Mouse (Mus musculus): ENCODE data around the gene Rasa3.

Rasa3 gene

DNA sequence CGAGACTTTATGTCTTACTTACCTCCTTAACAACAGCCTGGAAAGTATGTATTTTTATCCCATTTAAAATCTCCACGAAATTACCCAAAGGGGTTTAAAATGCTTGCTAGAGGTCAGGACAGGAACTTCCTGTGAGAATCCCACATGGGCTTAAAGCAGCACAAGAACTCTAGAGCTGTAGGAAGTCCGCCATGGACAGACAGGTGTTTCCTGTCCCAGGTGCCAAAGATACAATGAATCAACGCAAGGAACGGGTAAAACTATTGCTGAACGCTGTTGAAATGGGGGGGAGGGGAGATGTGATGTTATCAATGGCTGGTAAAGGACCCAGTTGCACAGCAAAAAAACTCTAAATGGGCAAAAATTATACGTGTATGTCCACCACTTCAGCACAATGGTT, 6.7 kb upstream of the Rasa3 start:
- DNase-seq = no peak

GRCm38 (mm10) chr8:13678182-13678581, 779 bp upstream of the Rasa3 start:
- DNase-seq = no peak

- peak; percentile 57 to 59 for DNase-seq
Measured at GRCm38 (mm10) chr8:13676701-13677412, 546 bp downstream of the Rasa3 start.

DNA sequence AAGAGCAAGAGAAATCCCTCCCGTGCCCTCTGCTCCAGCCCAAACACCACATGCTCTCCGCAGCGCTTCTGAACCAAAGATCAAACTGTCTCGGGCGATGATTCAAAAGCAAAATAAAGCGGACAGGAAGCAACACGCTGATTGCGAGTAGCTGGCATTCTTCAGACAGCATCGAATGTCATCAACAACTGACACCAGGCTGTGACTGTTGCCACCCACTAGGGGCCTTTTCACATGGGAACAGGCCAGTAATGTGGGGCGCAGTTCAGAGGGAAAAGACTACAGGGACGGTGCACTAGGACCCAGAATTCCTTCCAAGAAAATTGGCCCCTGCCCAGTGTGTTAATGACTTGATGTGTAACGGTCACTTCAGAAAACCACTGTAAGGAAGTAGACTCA, 1.1 kb downstream of the Rasa3 start:
- peak; percentile 64 to 79 for DNase-seq

DNA sequence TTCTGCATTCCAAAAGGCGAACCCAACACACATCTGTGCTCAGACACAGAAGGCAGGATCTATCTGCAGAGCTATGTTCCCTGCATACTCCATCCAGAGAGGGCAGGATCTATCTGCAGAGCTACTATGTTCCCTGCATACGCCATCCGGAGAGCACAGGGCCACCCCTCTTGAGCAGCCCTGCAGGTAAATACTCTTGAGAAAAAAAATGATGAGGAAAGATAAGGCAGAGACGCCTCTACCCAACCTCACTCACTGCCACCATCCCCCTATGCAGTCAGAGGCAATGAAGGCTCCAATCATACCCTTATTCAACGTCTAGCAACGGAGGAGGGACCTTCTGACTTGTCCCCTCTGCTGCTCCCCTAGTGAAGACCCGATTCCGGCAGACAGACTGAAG, 1.9 kb downstream of the Rasa3 start:
- no peak for DNase-seq

DNA sequence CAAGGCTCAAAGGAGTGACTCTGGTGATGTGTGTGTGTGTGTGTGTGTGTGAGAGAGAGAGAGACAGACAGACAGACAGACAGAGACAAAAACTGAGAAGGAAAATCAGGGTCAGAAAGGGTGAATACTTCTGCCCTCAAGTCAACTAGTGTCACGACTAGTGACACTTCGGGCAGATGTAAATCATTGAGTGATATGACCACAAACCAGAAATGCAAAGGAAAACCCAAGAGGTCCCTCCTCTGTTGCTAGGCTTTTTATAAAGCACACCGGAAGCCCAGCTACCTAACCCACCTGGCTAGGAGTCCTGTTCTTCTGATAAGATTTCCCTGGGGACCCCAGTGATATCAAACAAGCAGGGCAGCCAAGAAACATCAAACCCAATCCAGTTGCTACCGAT, 2.3 kb downstream of the Rasa3 start:
- DNase-seq = no peak

DNA sequence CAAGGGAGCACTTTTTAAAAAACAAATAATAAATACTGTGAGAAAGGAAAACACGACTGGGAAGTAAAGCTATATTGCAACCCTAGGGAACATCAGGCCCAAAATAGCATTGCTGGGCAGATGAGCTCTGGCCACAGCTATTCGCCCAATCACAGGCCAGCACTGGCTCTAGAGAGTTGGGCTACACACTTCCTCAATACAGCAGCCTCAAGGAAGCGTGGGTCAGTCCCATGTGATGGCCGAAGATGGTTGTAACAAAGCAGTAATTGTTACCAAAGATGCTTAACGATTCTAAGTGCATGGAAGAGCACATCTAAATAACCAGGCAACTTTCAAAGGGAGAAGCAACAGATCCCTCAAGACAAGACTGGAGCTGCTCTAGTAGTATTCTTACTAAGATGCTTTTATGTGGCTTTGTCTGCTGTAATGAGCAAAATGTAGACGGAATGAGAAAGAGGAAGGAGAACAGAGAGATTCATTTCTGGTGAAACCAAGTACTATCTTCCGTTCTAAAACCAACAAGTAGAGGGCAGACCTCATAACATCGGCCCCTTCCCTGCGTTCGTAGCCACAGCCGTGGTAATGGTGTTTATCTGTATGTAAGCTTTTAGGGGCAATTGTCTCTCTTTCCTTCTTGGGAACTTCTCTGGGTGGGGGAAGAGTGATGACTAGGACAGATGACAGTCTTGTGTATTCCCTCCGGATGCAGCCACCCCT, 3.0 kb downstream of the Rasa3 start:
- peak in 1 of 2 experiments; percentile 43 for DNase-seq

GRCm38 (mm10) chr8:13673215-13673614, 4.2 kb downstream of the Rasa3 start:
- no peak for DNase-seq

DNA sequence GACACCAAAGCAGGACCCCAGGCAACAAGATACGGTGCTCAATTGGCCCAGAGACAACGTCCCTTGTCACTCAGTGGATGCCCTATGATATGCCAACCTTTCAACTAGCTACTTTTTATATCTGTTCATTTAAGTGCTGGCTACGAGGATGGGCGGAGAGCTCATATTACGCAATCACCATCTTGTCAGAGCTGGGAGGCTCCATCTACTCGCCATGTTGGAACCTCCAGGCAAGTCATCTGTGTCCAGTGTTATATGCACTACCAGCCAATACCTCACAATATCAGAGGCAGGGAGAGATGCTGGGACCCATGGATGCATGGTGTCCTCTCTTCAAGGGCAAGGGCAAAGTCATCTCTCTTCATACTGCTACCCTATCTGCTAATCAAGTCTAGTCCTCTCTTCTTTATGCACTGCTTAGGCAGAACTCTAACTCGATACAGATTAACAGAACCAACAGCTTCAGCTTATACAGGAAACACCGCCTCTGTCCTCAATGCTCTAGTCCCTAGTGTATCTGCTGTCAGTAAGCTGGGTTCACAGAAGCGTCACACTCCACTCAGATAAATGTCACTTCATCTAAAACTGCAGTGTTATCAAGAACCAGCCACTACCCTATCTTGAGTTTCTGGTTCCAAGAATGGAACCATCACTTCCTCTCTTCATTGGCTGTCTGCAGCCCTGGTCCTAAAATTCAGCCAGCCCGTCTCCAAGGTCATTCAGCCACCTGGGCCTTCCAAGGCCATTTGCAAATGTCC, 6.0 kb downstream of the Rasa3 start:
- no peak for DNase-seq

- DNase-seq = no peak
Measured at GRCm38 (mm10) chr8:13670011-13670471, 7.4 kb downstream of the Rasa3 start.

DNA sequence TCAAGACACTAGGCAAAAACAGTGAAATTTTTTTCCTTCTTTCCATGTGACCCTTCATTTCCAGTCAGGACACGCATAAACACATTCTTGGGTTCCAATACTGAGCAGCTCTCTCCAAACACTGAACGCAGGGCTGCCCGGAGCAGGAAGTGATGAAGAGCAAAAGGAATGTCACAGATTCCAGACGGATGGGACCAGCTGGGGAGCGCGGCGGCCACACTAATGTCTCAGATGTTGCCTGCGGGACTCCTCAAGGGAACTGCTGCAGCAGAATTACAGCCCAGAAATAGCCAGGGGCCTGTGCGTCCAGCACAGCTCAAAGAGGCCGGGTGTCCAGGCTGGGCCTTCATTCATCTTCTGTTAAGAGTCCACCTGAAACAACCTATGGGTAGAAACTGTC, 9.0 kb downstream of the Rasa3 start:
- DNase-seq = peak; percentile 63 to 66

DNA sequence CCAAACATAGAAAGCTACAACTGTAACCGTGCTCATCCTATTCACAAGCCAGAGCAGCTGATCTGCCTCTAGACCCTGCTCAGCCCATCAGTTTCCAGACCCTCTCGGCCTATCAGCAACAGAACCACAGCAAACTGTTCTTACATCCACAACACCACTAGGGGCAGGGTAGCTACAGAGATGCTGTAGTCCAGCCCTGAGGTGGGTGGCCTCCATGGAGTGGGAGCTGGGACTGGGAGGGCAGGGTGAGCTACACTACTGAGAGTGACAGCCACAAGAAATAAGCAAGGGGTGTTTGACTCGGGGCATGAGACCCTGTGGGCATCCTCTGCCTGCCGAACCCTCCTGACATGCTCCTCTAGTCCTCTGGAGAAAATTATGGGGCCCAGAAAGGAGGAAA, 9.5 kb downstream of the Rasa3 start:
- DNase-seq = no peak

DNA sequence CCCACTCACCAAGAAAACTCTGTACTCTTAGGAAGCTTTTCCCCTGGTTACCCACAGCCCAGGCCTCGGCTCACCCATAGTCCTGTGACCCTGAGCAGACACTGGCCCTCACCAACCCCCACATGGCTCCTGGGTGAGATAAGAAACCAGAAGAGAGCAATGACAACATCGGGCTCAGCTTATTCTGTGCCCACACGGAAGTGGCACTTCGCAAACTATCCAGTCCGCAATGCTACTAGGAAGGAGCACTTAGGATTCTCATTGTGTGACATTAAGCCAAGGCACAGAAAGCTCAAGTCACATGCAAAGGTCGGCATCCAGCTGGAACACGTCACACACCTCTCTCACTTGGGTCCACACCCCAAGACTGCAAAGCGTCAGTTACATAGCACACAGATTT, 11.5 kb downstream of the Rasa3 start:
- peak in 1 of 2 experiments; percentile 32 for DNase-seq

DNA sequence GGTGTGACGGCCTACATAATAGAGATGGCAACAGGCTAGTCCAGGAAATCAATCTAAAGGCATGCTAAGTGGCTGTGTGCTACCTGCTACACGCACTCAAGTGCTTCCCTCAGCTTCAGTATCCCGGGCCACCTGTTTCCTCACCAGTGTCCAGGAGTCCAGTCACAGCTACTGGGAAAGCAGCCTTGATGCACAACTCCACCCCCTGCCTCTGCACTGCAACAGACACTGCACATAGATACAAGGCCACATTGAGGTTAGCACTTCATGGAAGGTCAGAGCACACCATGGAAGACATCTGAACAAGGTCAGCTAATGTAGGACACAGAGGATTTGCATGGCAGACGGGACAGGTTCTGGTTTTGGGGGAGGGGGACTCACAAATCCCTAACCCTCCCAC, 11.9 kb downstream of the Rasa3 start:
- DNase-seq = no peak

DNA sequence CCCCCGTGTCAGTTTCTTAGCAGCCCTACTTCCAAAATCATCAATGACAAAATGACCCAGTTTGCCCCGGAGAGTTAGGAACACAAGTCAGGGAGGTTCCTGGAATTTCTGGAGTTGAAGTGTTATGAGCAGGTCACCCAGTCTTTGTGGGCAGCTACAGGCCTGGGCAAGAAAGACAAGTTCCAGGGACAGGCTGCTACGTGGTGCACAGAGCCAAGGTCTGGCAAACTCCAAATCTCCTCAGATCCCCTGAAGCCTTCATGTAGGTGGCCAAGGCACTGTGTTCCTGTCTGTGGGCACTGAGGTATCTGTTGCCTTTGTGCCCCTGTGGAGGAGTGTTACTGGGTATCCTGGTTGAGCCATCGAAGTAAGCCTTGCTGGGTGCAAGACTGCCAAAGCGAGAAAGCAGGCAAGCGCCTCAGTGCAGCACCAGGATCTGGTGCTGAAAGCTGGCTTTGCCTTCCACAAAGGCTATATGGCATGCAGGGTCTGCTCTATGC, 12.6 kb downstream of the Rasa3 start:
- no peak for DNase-seq

DNA sequence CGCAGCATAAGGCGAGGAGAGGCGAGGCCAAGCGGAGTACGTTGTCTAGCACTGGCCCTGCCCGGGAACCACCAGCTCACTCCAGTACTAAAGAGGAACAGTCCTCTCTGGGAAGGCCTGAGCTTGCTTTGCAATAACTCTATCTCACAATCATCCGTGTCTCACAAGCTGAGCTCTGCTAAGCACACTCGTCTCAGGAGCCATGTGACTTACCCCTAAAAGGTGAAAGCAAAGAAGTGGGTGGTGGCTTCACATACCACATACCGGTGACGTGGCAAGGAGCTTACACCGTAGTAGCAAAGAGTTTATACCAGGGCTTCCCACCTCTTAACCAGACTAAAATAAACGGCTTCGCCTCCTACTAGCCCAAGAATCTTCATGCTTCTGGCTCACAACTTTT, 17.1 kb downstream of the Rasa3 start:
- no peak for DNase-seq

GRCm38 (mm10) chr8:13657479-13657878, 19.9 kb downstream of the Rasa3 start:
- DNase-seq = no peak

GRCm38 (mm10) chr8:13655033-13655351, 22.4 kb downstream of the Rasa3 start:
- no peak for DNase-seq

DNA sequence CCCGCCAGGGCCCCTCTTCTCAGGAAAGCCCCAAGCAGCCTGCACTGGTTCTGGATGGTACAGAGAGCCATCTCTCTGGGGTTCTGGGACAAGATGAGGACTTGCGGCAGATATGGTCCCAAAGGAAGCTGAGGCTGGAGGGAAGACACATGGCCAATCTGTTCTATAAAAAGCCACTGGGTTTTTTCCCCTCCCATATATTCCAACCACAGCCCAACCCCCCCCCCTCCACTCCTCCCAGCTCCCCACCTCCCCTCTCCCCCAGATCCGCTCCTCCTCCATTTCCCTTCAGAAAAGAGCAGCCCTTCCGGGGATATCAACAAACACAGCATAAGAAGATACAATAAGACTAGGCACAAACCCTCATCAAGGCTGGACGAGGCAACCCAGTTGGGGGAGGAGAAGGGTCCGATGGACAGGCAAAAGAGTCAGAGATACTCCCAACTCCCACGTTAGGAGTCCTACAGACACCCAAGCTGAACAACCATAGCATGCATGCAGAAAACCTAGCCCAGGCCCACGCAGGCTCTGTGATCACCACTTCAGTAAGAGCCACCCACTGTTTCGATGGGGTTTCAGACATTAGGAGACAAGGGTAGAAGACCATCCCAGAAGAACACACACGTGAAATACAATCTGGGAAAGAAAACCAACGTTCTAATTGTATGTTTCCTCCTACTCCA, 22.9 kb downstream of the Rasa3 start:
- DNase-seq = no peak

GRCm38 (mm10) chr8:13650541-13651191, 26.7 kb downstream of the Rasa3 start:
- DNase-seq = no peak

DNA sequence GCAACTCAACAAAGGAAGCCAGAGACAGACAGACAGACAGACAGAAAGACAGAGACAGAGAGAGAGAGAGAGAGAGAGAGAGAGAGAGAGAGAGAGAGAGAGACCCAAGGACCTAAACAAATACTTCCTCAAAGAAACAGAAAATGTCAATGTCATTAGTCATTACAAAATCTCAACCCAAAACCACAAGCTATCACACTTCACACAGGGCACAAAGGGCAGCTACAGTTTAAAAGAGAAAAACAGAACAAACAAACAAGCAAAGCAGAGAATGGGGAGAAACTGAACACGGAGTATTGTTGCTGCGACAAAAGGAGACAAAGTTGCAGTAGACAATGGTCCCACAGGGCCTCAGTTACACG, 28.3 kb downstream of the Rasa3 start:
- no peak for DNase-seq

DNA sequence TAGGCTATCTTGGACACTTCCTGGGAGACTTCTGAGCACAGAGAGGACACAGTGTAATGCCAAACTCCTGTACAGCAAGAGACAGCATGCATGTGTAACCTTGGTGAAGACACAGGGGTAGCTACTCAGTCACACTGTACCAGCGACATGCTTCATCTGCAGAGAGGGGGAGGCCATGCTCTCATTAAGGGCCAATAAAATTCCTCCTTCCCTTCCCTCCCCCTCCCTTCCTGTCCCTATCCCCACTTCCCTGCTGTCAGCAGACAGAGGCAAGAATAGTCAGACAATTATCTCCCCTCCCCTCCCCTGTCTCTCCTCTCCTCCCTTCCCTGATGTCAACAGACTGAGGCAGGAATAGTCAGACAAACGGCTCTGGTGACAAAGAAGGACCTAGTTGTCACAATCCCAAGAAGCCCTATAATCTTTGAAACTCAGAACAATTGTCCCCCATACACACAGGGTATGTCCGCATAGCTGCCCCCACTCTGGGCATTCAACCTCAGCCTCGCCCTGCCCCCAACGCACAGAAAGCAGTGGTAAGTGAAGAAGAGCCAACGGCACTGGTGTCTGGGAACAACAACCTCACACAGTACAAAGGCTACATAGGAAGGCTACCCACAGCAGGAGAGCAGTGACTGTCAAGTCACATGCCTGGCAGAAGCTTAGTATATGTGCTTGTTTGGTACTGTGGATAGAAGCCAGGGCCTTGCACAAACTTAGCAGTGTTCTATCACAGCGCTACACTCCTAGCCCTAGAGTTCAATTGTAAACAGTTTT, 28.8 kb downstream of the Rasa3 start:
- peak in 1 of 2 experiments; percentile 59 for DNase-seq

Data from lung, adult 18-20 months (tissue).